Mouse (Mus musculus) frontal cortex, postnatal 10 days (tissue): Measurements from ENCODE around the gene Mdfi.

Experiments used
- DNase-seq, 2 experiments: peaks; one replicate each; pipeline ENCODE4 v3.0.0; 2022; ENCODE audit warnings: low spot score in 2 of 2, mixed read lengths in 1 of 2

Gene Mdfi

GRCm38 (mm10) chr17:47847985-47848384, 13.5 kb upstream of the Mdfi start:
- no peak for DNase-seq

- no peak for DNase-seq
These were observed 11.1 kb upstream of the Mdfi start for GRCm38 (mm10) chr17:47845609-47846008.

DNA sequence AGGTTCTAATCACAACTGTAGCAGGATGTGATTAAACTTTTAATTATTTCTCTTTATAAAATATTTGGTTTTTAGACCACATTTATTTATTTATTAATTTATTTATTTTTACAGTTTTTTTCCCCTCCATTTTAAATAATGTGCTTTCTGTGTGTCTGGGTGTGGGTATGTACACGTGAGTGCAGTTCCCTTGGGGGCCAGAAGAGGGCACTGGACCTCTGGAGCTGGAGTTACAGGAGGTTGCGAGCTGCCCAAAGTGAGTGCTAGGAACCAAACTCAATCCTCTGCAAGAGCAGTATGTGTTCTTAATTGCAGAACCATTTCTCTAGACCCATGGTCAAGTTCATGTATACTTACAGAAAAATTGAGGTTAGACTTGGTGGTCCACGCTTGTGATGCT, 9.0 kb upstream of the Mdfi start:
- DNase-seq = no peak

DNA sequence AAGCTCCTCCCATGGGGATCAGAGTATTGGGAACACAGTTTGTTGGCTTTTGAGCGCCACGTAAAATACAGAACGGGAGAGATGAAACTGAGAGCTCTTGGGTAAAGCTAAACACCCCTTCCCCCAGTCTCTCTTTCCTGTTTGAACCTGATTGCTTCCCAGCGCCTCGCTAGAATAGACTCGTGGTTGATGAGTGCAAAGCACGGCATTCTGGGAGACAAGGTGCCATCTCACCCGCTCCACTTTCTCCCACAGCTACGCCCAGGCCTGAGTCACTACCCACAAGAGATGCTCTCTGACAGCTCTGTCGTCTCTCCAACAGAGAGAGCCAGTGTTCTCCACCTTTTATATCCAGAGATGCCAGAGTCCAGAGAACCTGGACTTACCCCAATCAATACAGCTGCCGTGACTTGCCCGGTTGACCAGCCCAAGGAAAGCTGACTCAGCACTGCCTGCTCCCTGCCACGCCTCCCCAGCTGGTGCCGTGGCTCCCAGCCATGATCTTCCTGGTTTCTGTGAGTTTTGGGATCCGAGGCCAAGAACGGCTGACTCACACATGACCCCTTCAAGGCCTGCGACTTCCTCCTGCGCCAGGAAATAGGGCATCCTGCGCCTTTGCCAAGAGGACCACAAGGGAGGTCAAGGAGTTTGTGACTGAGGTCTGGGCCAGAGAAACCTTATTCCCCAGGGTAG, 7.6 kb upstream of the Mdfi start:
- DNase-seq = peak in 1 of 2 experiments; percentile 26

DNA sequence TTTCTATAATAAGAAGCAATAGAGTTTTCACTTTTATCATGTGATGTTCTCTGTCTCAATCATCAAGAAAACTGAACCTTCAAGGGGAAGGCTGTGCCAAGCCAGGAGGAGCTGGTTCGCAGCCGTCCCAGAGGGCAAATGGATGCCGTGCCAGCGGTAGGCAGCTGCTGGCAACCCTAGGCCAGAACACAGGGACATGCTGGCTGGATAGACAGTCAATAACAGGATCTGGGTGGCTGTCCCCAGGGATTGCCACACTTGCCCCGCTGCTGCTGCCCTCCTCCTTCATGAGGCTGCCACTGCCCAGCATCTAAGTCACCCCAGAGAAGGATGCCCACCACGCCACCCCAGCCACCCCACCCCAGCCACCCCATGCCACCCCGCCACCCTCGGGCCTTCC, 7.0 kb upstream of the Mdfi start:
- DNase-seq = no peak

DNA sequence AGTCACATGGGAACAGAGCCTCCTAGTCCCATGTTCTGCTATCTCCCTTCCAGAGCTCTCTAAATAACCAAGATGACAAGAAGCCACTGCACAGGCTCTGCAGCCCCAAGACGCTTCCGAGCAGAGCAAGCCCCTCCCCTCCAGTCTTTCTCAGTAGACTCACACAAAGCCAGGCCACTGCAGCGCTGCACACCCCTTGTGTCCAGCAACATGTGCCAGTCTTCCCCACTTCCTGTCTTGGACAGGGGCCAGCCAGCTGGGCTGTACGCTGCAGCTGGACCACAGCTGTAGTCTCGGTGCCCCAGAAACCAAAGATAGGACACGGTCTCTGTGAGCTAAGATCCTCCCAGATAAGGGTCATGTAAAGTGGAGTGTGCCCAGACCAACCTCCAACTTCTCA, 3.3 kb upstream of the Mdfi start:
- DNase-seq = no peak

- no peak for DNase-seq
These were observed 636 bp downstream of the Mdfi start for GRCm38 (mm10) chr17:47833628-47834481.

DNA sequence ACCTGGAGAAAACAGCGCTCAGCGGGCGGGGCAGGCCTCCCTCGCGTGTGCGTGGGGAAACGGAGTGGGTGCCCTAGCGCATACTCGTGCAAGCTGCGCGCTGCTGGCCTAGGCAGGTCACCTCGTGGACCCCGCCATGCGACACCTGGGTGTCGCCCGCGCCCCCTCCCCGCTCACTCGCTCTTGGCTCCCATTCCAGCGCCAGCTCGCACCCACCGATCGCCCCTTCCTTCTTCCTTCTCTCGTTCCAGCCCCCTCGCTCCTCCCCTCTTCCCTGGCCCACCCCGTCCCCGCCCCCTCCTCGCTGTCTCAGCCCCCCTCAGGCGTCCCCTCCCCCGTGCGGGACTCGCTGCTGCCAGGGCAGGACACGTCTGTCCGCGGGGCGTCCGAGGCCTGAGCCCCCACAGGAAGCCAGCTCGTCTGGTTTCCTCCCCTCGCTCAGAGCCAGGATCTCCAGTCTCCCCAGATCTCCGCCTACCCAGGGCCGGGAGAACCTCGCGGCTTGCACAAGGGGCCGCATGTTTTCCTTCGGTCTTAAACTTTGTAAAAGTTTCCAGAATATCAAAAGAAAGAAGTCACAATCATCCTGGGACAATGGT, 1.4 kb downstream of the Mdfi start:
- DNase-seq = no peak

- no peak for DNase-seq
These were observed 1.9 kb downstream of the Mdfi start for GRCm38 (mm10) chr17:47832501-47833028.

DNA sequence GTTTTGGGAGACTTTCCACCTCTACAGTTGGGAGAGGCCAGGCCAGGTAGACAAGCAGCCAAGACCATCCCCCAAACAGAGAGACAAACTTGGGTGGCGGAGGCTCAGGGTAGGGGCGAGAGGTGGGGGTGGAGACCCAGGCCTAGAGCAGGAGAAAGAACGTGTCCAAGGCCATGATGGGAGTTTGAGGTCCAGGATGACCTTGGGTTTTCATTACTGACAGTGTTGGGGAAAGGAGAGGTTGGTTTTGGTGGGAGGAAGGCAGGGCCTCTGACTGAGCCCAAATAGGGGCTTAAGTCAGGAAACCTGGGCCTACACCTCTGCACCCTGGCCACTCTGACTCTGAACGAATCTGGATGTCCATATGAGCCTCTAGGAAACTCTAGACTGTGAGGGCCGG, 2.7 kb downstream of the Mdfi start:
- DNase-seq = no peak

GRCm38 (mm10) chr17:47831161-47831560, 3.3 kb downstream of the Mdfi start:
- no peak for DNase-seq

- DNase-seq = no peak
These were observed 13.2 kb downstream of the Mdfi start for GRCm38 (mm10) chr17:47821339-47821738.

DNA sequence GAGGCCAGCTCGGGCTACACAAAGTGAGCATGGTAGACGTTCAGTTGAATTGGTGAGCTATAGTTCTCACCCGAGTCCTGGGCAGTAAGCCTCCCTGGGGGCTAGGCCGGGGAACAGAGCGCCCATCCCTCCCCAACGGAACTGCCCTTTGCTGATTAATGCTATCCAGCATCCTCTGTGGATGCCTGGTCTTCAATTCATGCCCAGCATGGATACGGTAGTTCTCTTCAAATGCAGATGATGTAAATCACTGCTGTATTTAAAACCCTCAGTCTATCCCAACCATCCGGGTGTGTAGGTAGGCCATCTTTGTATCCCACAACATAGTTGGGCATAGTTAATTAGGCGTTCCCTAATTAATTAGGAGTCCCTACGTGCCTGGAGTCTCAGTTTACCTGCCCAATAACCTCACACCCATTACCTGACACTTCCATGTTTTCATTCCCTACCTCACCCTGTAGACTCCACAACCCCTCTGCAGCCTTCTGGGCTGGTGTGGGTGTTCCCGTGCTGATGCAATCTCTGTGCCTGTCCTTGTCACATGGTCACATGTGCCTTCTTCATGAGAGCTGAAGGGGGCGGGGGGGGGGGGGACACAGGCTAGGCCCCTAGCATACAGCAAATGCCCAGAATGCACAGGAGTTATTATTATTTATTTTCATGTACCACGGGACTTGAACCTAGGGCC, 16.3 kb downstream of the Mdfi start:
- DNase-seq = no peak

GRCm38 (mm10) chr17:47815446-47815845, 19.0 kb downstream of the Mdfi start:
- DNase-seq = no peak

- no peak for DNase-seq
These were observed 20.0 kb downstream of the Mdfi start for GRCm38 (mm10) chr17:47814496-47814895.

DNA sequence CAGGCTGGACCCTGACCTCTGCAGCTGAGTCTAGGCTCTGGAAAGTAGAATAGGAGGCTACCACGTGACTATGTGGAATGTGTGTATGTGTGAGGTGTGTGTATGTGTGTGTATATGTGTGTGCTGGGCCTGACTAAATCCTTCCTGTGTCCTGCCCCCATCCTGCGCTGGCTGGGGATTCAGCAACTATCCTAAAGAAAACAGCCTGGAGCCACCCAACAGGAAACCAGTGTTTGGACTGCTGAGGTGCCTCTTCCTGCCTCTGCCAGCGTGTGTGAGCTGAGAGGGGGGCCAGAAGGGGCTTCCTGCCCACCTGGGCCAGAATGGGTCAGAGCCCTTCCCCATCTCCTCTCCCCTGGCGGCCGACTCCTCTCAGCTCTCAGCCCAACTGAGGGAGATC, 20.9 kb downstream of the Mdfi start:
- no peak for DNase-seq

GRCm38 (mm10) chr17:47812200-47812599, 22.3 kb downstream of the Mdfi start:
- DNase-seq = no peak

- DNase-seq = no peak
These were observed 23.2 kb downstream of the Mdfi start for GRCm38 (mm10) chr17:47811265-47811800.

DNA sequence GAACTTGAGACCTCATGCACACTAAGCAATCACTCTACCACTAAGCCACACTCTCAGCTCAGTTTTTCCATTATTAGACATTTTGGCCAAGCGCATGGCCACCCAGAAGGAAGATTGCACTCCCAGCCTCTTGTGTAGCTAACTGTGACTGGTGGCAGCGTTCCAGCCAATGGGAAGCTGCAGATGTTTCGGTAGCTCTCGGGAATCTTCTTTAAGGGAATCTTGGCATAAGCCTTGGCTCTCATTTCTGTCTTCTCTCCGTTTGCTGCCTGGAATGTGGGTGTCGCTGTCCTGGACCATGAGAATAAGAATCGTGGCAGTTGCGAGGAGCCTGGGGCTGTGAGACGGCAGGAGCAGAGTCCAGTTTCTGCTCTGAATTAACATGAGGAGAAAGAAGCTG, 28.3 kb downstream of the Mdfi start:
- no peak for DNase-seq

DNA sequence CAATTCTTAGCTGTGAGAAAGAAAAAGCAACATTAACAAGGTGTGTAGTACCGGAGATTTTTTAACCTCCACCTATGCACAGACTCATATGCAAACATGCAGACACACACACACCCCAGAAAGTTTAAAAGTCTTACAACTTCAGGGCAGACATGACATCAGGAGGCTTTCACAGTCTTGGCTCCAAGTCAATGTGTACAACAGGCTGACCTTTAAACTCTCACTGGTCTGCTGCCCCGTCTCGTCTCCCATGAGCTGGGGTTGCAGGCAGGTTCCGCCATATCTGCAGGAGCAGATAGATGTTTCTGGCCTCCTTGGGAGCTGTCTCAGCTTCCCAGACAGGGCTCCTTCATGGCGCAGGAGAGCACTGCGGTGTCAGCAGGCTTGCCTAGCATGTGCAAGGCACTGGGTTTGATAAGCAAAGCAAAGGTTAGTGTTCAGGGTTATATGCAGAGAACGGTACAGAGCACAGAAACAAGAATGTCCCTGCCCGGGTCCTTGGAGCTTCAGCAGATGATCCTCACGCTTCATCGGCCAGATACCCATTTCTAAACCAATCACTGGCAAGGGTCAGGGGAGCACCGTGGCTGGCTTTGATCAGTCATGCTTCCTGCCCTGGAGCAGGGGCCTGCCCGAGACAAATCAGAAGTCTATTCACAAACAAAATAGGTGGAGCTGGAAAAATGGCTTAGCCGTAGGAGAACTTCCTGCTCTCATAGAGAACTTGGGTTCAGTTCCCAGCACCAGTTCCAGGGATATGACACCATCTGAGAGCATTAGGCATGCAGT, 29.2 kb downstream of the Mdfi start:
- DNase-seq = no peak

DNA sequence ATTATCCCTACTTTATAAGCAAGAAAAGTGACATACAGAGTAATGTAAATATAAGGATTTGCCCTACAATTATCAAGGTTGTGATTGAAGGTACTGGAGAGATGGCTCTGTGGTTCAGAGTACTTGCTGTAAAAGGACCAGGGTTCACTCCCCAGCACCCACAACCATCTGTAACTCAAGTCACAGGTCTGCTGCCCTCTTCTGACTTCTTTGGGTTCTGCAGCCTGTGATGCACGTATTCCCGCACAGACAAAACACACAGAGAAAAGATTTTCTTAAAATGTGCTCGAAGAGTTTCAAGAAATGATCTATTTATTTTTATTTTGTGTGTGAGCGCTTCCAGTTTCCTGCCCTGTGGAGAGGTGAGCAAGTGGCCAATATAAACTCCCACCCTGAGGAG, 30.8 kb downstream of the Mdfi start:
- no peak for DNase-seq
